Mouse (Mus musculus): ENCODE data around the gene Ptprd. TPM values are rescaled to one million over a fixed set of nuclear protein-coding genes. Genes with fewer than 3 reads are reported as not detected.
A peak's percentile ranks its signal among the peaks of the same experiment; 100 is the strongest.

Gene Ptprd
- polyA plus RNA-seq, 1 experiment from 2014 or later = 21.0 TPM

- WGBS = 90% methylated on average over 1 of the region's 1 CpGs
- Histone ChIP-seq H3K9ac (ENCODE audit: low read length) (no peak overlapping the region), H3K4me3 (ENCODE audit: low read depth, low read length) (no peak overlapping the region), H3K4me2 (ENCODE audit: low read depth, severe bottlenecking) (no peak overlapping the region), H3K4me1 (ENCODE audit: control insufficient read depth, insufficient read depth, low read length) (no peaks in the 10 kb centered on the region), H3K27ac (replicated peaks; ENCODE audit: low read depth, low read length) (no peak overlapping the region), H3K9me3 (ENCODE audit: control insufficient read depth, low read length) (no peaks in the 10 kb centered on the region), H3K27me3 (ENCODE audit: control insufficient read depth, insufficient read depth, low read length) (no peaks in the 10 kb centered on the region), H3K36me3 (ENCODE audit: control insufficient read depth, insufficient read depth, low read length) (no peaks in the 10 kb centered on the region)
- DNase-seq (ENCODE audit: low spot score) (no peak), ATAC-seq (ENCODE audit: insufficient number of reproducible peaks, low FRiP score, low TSS enrichment, low read depth) (no peak)
Measured at GRCm38 (mm10) chr4:78168447-78168846, 43.3 kb downstream of the Ptprd start.

GRCm38 (mm10) chr4:78160451-78160850, 51.3 kb downstream of the Ptprd start:
- H3K27ac ChIP-seq (replicated peaks; ENCODE audit: low read depth, low read length) = no peak overlapping the region
- ATAC-seq (ENCODE audit: insufficient number of reproducible peaks, low FRiP score, low TSS enrichment, low read depth) (no peak), DNase-seq (ENCODE audit: low spot score) (no peak)
- no peaks in the 10 kb centered on the region for H3K9me3 ChIP-seq (ENCODE audit: control insufficient read depth, low read length)
- no peak overlapping the region for H3K4me3 ChIP-seq (ENCODE audit: low read depth, low read length)
- H3K4me2 ChIP-seq (ENCODE audit: low read depth, severe bottlenecking) = no peak overlapping the region
- no peaks in the 10 kb centered on the region for H3K4me1 ChIP-seq (ENCODE audit: control insufficient read depth, insufficient read depth, low read length)
- H3K9ac ChIP-seq (ENCODE audit: low read length) = no peak overlapping the region
- H3K36me3 ChIP-seq (ENCODE audit: control insufficient read depth, insufficient read depth, low read length) = no peaks in the 10 kb centered on the region
- no peaks in the 10 kb centered on the region for H3K27me3 ChIP-seq (ENCODE audit: control insufficient read depth, insufficient read depth, low read length)
- WGBS = 86% methylated on average over 3 of the region's 3 CpGs

- Histone ChIP-seq H3K4me1 (ENCODE audit: control insufficient read depth, insufficient read depth, low read length) (no peaks in the 10 kb centered on the region), H3K4me3 (ENCODE audit: low read depth, low read length) (no peak overlapping the region), H3K9me3 (ENCODE audit: control insufficient read depth, low read length) (no peaks in the 10 kb centered on the region), H3K36me3 (ENCODE audit: control insufficient read depth, insufficient read depth, low read length) (no peaks in the 10 kb centered on the region), H3K27me3 (ENCODE audit: control insufficient read depth, insufficient read depth, low read length) (no peaks in the 10 kb centered on the region), H3K4me2 (ENCODE audit: low read depth, severe bottlenecking) (no peak overlapping the region), H3K9ac (ENCODE audit: low read length) (no peak overlapping the region), H3K27ac (replicated peaks; ENCODE audit: low read depth, low read length) (no peak overlapping the region)
- ATAC-seq (ENCODE audit: insufficient number of reproducible peaks, low FRiP score, low TSS enrichment, low read depth) = no peak
- 67% methylated on average over 1 of the region's 1 CpGs for WGBS
- DNase-seq (ENCODE audit: low spot score) = no peak
Measured at GRCm38 (mm10) chr4:78150561-78150960, 61.2 kb downstream of the Ptprd start.

- no peak overlapping the region for H3K9ac ChIP-seq (ENCODE audit: low read length)
- H3K9me3 ChIP-seq (ENCODE audit: control insufficient read depth, low read length) = no peaks in the 10 kb centered on the region
- no peaks in the 10 kb centered on the region for H3K4me1 ChIP-seq (ENCODE audit: control insufficient read depth, insufficient read depth, low read length)
- ATAC-seq (ENCODE audit: insufficient number of reproducible peaks, low FRiP score, low TSS enrichment, low read depth) = no peak
- H3K27ac ChIP-seq (replicated peaks; ENCODE audit: low read depth, low read length) = no peak overlapping the region
- H3K4me2 ChIP-seq (ENCODE audit: low read depth, severe bottlenecking) = no peak overlapping the region
- DNase-seq (ENCODE audit: low spot score) = no peak
- no peaks in the 10 kb centered on the region for H3K36me3 ChIP-seq (ENCODE audit: control insufficient read depth, insufficient read depth, low read length)
- 90% methylated on average over 1 of the region's 1 CpGs for WGBS
- no peak overlapping the region for H3K4me3 ChIP-seq (ENCODE audit: low read depth, low read length)
- H3K27me3 ChIP-seq (ENCODE audit: control insufficient read depth, insufficient read depth, low read length) = no peaks in the 10 kb centered on the region
Measured at GRCm38 (mm10) chr4:78142767-78143148, 69.0 kb downstream of the Ptprd start.

- 84% methylated on average over 3 of the region's 3 CpGs for WGBS
- Histone ChIP-seq H3K9ac (ENCODE audit: low read length) (no peak overlapping the region), H3K9me3 (ENCODE audit: control insufficient read depth, low read length) (no peaks in the 10 kb centered on the region), H3K27ac (replicated peaks; ENCODE audit: low read depth, low read length) (no peak overlapping the region), H3K4me2 (ENCODE audit: low read depth, severe bottlenecking) (no peak overlapping the region), H3K27me3 (ENCODE audit: control insufficient read depth, insufficient read depth, low read length) (no peaks in the 10 kb centered on the region), H3K4me1 (ENCODE audit: control insufficient read depth, insufficient read depth, low read length) (no peaks in the 10 kb centered on the region), H3K36me3 (ENCODE audit: control insufficient read depth, insufficient read depth, low read length) (no peaks in the 10 kb centered on the region), H3K4me3 (ENCODE audit: low read depth, low read length) (no peak overlapping the region)
- no peak for ATAC-seq (ENCODE audit: insufficient number of reproducible peaks, low FRiP score, low TSS enrichment, low read depth)
- DNase-seq (ENCODE audit: low spot score) = no peak
Measured at GRCm38 (mm10) chr4:78142088-78142766, 69.5 kb downstream of the Ptprd start.

- DNase-seq (ENCODE audit: low spot score) (no peak), ATAC-seq (ENCODE audit: insufficient number of reproducible peaks, low FRiP score, low TSS enrichment, low read depth) (0 out of 2 replicates have a peak, but pooled peaks have one; percentile 62)
- H3K4me1 ChIP-seq (ENCODE audit: control insufficient read depth, insufficient read depth, low read length) = no peaks in the 10 kb centered on the region
- no peaks in the 10 kb centered on the region for H3K36me3 ChIP-seq (ENCODE audit: control insufficient read depth, insufficient read depth, low read length)
- H3K4me3 ChIP-seq (ENCODE audit: low read depth, low read length) = no peak overlapping the region
- WGBS = 13% methylated on average over 3 of the region's 3 CpGs
- H3K9ac ChIP-seq (ENCODE audit: low read length) = no peak overlapping the region
- H3K27ac ChIP-seq (replicated peaks; ENCODE audit: low read depth, low read length) = no peak overlapping the region
- no peaks in the 10 kb centered on the region for H3K9me3 ChIP-seq (ENCODE audit: control insufficient read depth, low read length)
- no peak overlapping the region for H3K4me2 ChIP-seq (ENCODE audit: low read depth, severe bottlenecking)
- H3K27me3 ChIP-seq (ENCODE audit: control insufficient read depth, insufficient read depth, low read length) = no peaks in the 10 kb centered on the region
Measured at GRCm38 (mm10) chr4:78110898-78111297, 100.9 kb downstream of the Ptprd start.

- H3K4me1 ChIP-seq (ENCODE audit: control insufficient read depth, insufficient read depth, low read length) = no peaks in the 10 kb centered on the region
- ATAC-seq (ENCODE audit: insufficient number of reproducible peaks, low FRiP score, low TSS enrichment, low read depth) (no peak), DNase-seq (ENCODE audit: low spot score) (no peak)
- H3K9me3 ChIP-seq (ENCODE audit: control insufficient read depth, low read length) = no peaks in the 10 kb centered on the region
- H3K27ac ChIP-seq (replicated peaks; ENCODE audit: low read depth, low read length) = no peak overlapping the region
- H3K27me3 ChIP-seq (ENCODE audit: control insufficient read depth, insufficient read depth, low read length) = no peaks in the 10 kb centered on the region
- H3K36me3 ChIP-seq (ENCODE audit: control insufficient read depth, insufficient read depth, low read length) = no peaks in the 10 kb centered on the region
- H3K9ac ChIP-seq (ENCODE audit: low read length) = no peak overlapping the region
- H3K4me3 ChIP-seq (ENCODE audit: low read depth, low read length) = no peak overlapping the region
- no peak overlapping the region for H3K4me2 ChIP-seq (ENCODE audit: low read depth, severe bottlenecking)
Measured at GRCm38 (mm10) chr4:78097526-78097925, 114.2 kb downstream of the Ptprd start.

GRCm38 (mm10) chr4:78082744-78083143, 129.0 kb downstream of the Ptprd start:
- H3K4me3 ChIP-seq (ENCODE audit: low read depth, low read length) = no peak overlapping the region
- no peaks in the 10 kb centered on the region for H3K4me1 ChIP-seq (ENCODE audit: control insufficient read depth, insufficient read depth, low read length)
- no peak overlapping the region for H3K27ac ChIP-seq (replicated peaks; ENCODE audit: low read depth, low read length)
- H3K9ac ChIP-seq (ENCODE audit: low read length) = no peak overlapping the region
- ATAC-seq (ENCODE audit: insufficient number of reproducible peaks, low FRiP score, low TSS enrichment, low read depth) (no peak), DNase-seq (ENCODE audit: low spot score) (no peak)
- no peaks in the 10 kb centered on the region for H3K36me3 ChIP-seq (ENCODE audit: control insufficient read depth, insufficient read depth, low read length)
- no peaks in the 10 kb centered on the region for H3K27me3 ChIP-seq (ENCODE audit: control insufficient read depth, insufficient read depth, low read length)
- H3K9me3 ChIP-seq (ENCODE audit: control insufficient read depth, low read length) = no peaks in the 10 kb centered on the region
- H3K4me2 ChIP-seq (ENCODE audit: low read depth, severe bottlenecking) = no peak overlapping the region

GRCm38 (mm10) chr4:78077499-78077898, 134.3 kb downstream of the Ptprd start:
- DNase-seq (ENCODE audit: low spot score) = no peak
- no peak overlapping the region for H3K4me3 ChIP-seq (ENCODE audit: low read depth, low read length)
- H3K36me3 ChIP-seq (ENCODE audit: control insufficient read depth, insufficient read depth, low read length) = no peaks in the 10 kb centered on the region
- no peak overlapping the region for H3K27ac ChIP-seq (replicated peaks; ENCODE audit: low read depth, low read length)
- H3K4me2 ChIP-seq (ENCODE audit: low read depth, severe bottlenecking) = no peak overlapping the region
- H3K9me3 ChIP-seq (ENCODE audit: control insufficient read depth, low read length) = no peaks in the 10 kb centered on the region
- H3K4me1 ChIP-seq (ENCODE audit: control insufficient read depth, insufficient read depth, low read length) = no peaks in the 10 kb centered on the region
- no peaks in the 10 kb centered on the region for H3K27me3 ChIP-seq (ENCODE audit: control insufficient read depth, insufficient read depth, low read length)
- no peak for ATAC-seq (ENCODE audit: insufficient number of reproducible peaks, low FRiP score, low TSS enrichment, low read depth)
- no peak overlapping the region for H3K9ac ChIP-seq (ENCODE audit: low read length)
